Mouse (Mus musculus): ENCODE data around the gene Tkfc.

The Tkfc gene

DNA sequence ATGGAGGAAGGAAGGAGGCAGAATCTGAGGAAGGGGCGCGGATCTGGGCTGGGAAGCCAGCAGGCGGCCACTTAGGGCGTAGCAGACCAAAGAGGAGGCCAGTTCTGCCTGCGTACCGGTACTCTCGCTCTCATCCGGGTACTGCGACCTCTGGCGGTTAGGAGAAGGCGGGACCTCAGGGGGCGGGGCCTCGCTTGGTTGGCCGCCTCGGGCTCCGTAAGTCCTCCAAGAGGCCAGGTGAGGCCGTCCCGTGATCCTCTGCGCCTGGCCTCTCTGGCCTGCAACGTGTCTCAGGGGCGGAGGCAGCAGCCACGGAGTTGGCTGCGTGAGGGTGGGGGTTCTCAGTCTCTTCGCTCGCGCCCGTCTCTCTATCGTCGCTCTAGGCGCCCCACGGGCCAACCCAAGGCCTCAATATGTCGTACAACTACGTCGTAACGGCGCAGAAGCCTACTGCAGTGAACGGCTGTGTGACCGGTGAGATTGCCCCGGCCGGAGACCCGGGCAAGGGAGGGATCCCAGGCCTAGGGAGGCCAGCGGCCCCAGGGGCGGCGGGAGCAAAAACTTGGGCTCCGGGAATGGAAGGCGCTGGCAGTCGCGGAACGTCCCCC lies at the start of gene Tkfc, which contains the start of gene Ddb1:
TSS of gene Tkfc (minus strand) at position 362 of the 608 bp plus-strand sequence.
TSS of gene Ddb1 (plus strand) at position 35 of the 608 bp plus-strand sequence.
- DNase-seq (ENCODE audit: low spot score) = peak; percentile 98

DNA sequence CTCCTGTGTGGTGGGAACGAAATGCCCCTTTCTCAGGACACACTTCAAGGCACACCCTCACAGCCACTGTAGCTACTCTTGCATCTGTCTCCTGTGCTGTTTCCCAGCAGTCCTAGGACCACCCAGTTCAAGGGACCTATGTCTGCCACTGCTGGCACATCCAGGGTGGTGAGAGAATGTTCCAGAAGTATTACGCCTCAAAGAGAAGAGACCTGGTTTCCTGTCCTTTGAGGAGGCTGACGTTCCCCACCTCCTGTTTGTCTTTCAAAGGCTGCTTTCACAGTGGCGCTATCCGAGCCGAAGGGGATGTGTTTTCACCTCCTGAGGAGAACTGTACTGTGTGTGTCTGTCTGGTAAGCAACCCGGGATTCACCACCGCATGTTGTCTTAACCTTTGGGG lies 42.7 kb upstream of the Tkfc start:
- DNase-seq (ENCODE audit: low spot score) = no peak

DNA sequence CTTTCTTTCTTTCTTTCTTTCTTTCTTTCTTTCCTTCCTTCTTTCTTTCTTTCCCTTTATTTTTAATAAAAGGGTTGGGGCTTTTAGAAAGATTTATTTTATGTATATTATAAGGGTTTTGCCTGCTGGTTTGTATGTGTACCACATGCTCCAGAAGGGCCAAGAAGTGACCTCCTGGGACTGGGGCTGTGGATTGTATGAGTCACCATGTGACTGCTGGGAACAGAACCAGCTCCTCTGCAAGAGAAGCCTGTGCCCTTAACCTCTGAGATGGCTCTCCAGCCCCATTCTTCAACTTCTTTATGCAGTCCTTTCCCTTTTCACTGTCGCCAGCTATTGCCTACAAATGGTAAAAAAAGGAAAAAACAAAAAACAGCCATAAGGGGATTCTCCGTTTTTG lies 40.2 kb upstream of the Tkfc start:
- DNase-seq (ENCODE audit: low spot score) = no peak

DNA sequence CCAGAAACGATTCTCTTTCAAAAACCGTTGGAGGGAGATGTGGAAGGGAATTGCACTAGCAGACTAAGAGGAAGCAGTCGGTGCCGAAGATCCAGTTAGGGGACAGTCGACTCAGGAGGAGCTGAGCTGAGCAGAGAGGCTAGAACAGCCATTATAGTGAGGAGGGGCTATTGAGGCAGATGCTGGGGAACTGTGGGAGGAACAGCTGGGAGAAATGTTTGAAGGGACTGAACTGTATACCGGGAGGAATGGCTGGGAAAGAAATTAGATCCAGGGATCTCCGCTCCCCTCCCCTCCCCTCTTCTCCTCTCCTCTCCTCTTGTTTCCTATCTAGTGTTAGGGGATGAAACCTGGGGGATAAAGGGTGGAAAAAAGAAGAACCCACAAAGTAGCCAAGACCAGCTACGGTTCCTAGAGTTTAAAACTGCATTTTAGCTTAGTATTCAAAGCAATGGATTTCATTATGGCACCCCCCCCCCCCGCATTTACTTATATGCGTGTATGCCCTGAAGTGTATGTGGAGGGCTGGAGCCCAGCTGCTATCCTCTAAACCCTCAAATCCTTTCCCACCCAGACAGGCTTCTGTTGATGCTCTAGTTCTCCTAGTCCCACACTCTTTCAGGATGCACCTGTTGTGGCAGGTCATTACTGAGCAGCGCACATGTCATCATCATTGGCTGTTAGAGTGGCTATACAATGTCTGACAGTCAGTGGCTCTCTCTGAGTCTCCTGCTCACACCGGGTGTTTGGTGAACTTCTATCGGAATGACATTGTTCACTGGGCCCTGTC lies 35.3 kb upstream of the Tkfc start:
- DNase-seq (ENCODE audit: low spot score) = no peak

DNA sequence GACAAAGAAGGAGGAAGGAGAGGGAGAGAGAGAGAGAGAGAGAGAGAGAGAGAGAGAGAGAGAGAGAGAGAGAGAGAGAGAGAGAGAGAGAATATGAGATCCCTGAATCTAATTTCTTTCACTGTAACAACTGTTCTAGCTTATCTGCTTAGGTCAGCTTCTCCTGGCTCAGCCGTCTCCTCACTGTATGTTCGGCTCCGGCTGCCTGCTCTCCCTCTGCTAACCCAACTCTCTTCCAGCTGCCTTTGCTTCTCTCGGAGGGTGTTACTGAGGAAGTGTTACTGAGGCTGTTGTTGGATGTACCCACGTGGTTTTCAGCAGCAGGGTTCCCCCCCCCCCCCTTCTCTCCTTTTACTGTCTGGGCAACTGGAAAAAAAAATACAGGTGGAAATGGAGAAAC lies 34.6 kb upstream of the Tkfc start:
- DNase-seq (ENCODE audit: low spot score) = no peak

DNA sequence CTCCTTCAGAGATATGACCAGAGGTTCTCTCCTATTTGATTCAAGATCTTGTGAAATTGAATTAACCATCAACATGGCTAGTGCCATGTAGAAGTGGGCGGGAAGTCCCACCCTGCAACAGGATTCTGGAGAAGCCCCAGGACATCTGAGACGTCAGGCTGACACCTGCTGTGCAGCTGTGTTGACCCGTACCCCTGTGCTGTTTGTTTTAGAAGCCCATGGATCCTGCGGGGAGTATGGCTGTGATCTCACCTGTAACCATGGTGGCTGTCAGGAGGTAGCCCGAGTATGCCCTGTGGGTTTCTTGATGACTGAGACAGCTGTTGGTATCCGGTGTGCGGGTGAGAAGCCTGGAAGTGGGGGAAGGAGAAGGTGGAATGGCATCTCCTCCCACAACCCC lies 32.4 kb upstream of the Tkfc start:
- no peak for DNase-seq (ENCODE audit: low spot score)

DNA sequence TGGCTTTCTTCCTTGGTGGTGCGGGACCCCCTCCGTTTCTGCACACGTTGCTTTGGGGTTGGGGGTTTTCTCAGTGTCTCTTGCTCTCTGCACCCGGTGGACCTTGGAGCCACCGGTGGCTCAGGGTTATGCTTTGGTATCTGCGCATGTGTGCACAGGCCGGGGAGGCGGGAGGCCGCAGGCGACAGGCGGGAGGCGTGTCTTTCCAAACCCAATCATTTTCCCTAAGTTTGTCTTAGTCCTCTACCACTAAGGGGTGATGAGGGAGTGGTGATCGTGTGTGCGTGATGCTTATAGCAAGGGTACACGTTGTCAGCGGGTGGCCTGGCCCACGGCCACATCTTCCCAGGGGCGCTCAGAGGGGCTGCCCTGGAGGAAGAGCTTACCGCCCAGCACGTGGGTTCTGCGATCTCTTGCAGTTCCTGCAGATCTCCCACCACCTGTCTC lies 29.4 kb upstream of the Tkfc start:
- DNase-seq (ENCODE audit: low spot score) = peak; percentile 81

DNA sequence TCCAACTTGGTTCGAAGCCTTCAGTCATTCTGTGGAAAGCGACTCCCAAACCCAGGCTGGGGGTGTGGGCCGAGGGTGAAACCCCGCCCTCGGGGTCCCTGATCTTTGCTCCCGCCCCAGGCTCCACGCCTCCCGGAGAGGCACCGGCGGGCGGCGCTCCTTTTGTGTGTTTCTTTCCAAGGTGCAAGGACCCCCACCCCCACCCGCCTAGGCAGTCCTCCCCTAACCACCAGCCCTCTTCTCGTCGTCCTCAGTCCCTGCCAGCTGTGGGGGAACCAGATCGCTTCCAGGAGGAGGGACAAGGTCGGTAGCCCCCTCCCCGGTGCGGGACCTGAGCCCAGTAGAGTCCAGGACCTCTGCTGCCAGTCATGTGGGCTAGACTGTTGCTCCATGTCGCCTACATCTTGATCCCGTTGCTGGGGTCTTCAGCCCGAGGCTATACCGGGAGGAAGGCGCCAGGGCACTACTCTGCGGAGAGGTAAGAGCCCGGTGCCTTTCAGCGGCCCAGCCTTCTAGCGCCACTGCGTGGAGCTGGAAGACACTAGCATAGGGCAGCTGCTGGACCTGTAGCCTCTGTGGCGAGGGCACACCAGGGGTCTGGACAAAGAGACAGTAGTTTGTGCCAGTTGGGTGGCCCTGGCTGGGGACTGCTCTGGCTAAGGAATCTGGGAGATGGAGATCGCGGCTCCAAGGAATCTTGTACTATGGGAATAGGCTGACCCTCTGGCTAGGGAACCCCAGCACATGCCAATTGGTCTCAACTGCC lies 28.8 kb upstream of the Tkfc start, which contains the start of gene Vwce:
TSS of gene Vwce (plus strand) at position 108 of the 766 bp plus-strand sequence.
- peak; percentile 77 for DNase-seq (ENCODE audit: low spot score)

DNA sequence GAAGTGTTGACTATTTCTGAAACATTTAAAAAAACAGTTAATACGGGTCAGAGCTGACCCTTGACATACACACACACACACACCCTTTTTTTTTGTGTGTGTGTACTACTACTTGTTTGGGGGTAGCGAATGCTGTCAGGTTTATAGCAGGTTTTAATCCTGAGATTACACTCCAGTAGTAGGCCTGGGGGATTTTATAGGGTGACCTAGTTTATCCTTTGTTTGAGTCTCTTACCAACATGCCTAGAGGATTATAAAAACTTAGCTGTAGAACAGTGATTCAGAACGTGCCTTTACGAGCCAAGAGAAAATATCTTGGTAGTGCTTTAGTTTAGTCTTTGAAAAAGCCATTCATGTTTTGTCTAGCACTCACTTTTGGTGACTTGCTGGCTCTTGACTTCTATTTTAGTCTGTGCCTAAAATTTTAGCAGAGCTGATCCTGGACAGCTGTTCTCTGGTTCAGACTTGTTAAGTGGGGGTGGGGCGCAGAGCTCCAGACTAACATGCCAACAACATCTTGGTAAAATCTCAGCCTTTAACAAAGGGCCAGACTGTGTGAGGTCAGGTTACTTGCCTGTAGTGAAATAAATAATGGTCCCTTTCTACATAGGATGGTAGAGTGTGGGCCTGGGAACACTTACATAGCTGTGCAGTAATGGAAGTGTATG lies 3.3 kb upstream of the Tkfc start:
- DNase-seq (ENCODE audit: low spot score) = no peak

DNA sequence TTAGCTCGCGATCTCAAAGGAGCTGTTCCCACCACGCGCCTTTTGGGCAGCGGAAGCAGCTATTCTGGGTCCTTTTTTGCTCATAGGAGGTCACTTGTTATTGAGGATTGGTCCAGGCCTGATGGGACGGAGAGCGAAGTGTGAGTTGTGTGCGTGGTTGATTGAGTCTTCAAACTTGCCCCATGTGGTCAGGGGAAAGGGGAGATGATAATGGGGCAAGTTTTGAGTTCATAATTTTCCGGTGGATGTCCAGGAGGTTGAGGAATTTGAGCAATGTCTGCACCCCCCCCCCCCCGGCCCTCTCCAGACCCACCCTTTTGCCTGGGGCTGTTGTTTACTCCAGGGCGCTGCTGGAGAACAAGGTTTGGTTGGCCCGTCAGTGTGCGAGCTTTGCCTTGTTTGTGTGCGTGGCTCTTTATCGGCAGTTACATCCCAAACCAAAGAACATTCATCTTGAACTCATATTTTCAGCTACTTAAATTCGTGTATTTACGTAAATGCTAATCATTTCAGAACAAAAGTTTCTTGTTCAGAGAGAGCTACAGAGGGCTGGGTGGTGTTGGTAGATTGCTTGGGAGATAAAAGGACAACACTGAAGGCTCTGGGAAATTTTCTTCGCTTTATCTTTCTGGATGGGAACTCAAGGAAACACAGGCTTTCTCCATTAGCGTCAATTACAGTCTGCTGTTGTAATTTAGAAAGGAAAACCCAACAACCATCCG lies 608 bp upstream of the Tkfc start:
- DNase-seq (ENCODE audit: low spot score) = peak; percentile 74

DNA sequence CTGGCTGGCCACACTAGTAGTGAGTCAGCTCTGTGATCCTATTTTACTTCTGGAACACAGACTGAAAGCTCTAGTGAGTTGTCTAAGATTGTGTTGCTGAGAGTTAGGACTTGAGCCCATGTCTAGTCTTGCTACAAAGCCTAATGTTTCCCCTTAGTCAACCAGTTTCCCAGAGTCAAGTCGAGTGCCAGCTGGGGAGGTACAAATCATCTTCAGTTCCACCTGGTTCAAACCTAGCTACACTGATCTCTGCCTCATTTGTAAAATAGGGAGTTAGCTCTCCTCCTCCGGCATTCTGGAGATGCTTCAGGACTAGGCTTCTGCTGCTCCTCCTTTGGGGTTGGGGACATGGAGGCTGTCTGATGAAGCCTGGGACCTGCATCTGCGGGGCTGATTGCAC lies 920 bp downstream of the Tkfc start:
- peak; percentile 21 for DNase-seq (ENCODE audit: low spot score)

DNA sequence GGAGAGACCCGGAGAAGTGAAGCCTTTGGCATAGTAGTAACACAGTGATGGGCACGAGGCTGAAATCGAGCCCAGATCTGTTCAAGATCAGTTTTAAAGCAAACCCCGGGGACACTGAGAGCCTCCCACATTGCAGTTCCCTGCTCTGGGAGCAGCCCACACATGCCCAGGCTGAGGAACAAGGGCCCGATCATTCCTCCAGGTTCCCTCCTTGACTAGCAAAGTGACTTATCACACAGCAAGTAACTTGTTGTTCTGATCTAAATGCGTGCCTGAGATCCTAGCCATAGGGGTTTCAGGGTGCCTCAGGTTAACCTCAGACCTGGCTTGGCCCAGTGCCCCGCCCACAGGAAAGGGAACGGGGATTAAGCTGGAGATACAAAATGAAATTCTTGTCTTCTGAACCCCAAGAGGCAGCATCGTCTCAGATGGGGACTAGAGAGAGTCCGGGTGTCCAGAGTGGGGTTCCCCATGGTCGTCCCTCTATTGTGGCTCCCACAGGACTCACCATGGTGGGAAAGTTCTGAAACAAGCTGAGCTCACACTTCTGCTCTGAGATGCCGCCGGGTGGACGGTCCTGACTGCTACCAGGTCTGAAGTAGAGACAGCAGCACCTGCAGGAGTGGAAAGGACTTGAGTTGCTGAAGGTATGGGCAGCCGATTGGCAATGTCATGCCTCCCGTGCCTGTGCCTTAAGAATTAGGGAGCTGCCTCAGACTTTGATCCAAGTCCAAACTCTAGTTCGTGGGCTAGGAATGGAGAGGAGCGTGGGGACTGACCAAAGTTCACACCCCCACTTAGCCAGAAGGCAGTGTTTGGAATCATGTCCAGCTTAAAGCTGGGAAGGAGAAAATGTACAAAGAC lies 1.6 kb downstream of the Tkfc start:
- peak; percentile 66 for DNase-seq (ENCODE audit: low spot score)

DNA sequence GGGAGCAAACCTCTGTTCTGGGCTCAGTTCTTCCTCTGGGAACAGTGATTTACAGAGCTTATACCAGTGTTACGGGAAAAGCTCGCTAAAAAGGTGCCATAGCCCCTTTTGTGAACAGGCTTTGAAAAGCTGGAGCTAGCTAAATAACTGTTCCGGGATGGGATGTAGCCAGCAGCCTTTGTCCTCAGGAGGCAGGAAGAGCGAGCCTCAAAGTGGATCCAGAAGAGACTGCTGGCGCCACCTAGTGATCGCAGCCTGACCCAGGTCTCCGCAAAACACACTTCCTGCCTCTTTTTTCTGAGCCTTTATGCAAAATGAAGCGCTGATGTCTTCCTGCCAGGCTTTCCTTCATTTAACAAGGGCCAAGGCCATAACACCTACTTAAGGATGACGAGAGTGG lies 2.7 kb downstream of the Tkfc start:
- DNase-seq (ENCODE audit: low spot score) = peak; percentile 86

DNA sequence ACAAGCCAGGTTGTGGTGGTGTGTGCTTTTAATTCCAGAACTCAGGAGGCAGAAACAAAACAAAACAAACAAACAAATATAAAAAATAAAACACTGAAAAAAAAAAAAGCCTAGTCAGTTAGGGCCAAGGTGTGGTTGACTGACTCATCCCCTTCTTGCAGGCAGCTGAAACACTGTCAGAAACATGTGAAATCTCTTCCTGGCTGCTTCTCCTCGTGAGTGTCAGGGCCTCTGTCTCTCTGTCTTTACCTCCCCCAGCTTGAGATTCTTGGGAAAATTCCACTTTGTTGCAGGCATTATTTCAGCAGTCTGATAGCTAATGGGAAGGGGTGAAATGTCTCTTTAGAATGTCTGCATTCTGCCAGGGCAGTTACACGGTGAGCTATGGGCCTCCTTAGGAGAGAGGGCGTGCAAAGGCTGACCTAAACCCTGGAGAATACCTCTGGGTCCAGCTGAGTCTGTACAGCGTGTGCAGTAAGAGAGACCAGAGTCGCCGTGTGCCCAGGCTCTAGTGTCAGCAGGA lies 3.1 kb downstream of the Tkfc start:
- DNase-seq (ENCODE audit: low spot score) = peak; percentile 20

DNA sequence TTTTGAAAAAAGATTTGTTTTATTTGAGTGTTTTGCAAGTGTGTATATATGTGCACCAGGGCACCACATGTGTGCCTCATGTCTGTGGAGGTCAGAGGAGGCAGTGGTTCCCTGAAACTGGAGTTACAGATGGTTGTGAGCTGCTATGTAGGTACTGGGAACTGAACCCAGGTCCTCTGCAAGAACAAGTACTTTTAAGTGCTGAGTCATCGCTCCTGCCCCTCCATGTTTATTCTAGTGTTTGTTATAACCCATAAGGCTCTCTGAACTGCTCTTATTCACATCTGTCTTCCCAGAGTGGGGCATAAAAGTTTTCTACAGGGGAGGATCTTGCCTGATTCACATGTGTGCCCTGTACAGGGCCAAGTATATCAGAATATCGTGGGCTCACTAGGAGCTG lies 5.8 kb downstream of the Tkfc start:
- DNase-seq (ENCODE audit: low spot score) = no peak

DNA sequence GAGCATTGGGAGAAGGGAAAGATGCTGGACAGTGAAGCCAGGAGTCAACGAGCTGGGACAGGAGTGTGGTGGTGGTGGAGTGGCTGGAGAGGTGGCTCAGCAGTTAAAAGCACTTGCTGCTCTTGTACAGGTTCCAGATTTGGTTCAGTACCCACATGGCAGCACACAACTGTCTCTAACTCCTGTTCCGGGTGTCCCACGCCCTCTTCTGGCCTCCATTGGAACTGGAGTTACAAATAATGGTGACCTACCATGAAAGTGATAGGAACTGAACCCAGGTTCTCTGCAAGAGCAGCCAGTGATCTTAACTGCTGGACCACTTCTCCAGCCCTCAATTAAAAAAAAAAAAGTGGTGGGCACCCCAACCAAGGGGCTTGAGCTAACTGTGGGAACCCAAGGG lies 7.3 kb downstream of the Tkfc start:
- no peak for DNase-seq (ENCODE audit: low spot score)

DNA sequence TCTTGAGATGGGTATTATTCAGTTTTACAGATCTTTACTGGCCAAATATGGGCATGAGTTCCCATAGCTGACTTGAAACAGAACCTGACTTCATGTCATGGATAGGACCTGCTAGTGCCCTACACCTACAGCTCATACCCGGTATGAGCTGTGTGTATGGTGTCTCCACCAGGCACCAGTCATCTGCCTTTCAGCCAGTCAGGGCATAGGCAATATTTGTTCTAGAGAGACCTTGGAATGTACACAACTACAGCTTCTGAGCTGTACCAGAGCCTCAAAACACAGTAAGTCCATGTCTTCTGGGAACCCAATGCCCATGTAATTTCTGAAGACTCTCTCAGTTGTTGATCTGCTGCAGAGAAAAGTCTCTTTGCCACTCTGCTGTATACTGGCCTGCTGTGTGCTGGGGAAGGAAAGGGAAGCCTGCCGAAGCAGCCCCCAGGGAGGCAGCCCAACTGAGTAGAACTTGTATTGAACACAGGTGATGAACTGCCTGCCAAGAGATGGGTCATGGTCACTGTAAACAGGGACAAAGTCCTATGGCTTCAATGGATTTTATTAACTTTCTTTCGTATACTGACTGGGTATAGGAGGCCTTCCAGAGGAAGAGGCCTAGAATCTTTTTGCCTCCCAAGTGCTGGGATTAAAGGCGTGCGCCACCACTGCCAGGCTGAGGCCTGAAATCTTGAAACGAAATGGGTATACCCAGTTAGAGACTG lies 13.6 kb downstream of the Tkfc start:
- no peak for DNase-seq (ENCODE audit: low spot score)

DNA sequence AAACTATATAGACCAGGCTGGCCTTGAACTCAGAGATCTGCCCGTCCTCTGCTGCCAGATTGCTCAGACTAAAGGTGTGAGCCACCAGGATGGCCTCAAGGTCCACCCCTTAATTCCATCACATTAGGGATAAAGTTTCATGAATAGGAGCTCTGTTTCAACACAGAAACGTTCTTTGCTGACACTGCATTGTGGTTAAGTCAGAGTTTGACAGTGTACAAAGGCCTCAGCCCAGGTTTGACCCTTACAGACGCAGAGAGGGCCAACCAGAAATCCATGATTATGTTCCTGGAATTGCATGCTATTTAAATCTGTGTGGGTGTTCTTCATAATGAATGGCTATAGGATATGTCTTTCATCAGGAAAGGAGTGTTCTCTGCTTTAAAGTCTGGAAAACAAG lies 15.2 kb downstream of the Tkfc start:
- no peak for DNase-seq (ENCODE audit: low spot score)

DNA sequence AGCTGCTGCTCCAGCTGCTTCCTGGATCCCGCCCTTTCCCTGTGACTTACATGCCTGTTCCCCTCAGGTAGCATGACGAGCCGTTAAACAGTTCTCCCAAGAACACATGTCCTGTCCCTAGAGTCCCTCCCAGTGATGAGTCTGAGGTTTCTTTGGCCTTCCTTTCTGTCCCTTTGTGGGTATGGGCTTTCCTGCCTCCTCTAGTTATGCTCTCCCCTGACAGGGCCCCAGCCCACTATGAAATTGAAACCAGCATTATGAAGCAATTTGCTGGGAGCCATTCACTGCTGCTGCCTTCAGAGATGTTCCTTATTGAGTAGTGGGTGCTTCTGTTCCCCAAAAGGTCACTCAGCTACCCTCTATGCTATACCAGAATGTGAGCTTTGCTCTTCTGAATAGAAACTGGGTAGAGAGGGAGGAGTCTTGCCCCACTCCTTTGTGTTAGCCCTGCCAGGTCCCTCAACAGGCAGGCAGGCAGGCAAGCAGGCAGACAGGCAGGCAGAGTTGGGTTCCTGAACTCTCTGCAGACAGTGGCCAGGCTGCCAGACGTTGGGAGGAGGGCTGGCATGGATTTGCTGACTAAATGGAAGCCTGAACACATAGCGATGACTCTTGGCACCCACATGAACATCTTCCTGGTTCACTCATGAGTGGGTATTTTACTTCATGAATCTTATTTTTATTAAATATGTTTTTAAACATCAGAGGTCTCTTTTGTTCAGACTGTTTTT lies 16.2 kb downstream of the Tkfc start:
- no peak for DNase-seq (ENCODE audit: low spot score)

Measured in yolk sac, embryonic 10.5 days (tissue).